Mouse (Mus musculus) stomach, embryonic 16.5 days (tissue): ENCODE data around the gene Mab21l3. TPM values are rescaled to one million over a fixed set of nuclear protein-coding genes. Genes with fewer than 3 reads are reported as not detected.

Source experiments
- ATAC-seq: fragments of 200-750 bp; cut with Nextera tagmentation; 2 replicates; pipeline ENCODE4 v1.8.0; 2017; ENCODE audit warnings: moderate number of reproducible peaks, moderate TSS enrichment; ENCODE audit not compliant: insufficient read depth, low FRiP score
- H3K27ac ChIP-seq: fragments of 300-500 bp; sonication (generic); 2 replicates; pipeline ENCODE4 v1.5.1; 2014; ENCODE audit warnings: low read length
- H3K27me3 ChIP-seq: fragments of 300-500 bp; sonication (generic); 2 replicates; pipeline ENCODE4 v1.6.1; 2014; ENCODE audit warnings: low read length, control low read depth, mixed read lengths; ENCODE audit not compliant: control insufficient read depth, insufficient read depth
- H3K36me3 ChIP-seq: fragments of 300-500 bp; sonication (generic); 2 replicates; pipeline ENCODE4 v1.6.1; 2014; ENCODE audit warnings: low read length; ENCODE audit not compliant: control insufficient read depth, insufficient read depth
- H3K4me1 ChIP-seq: fragments of 300-500 bp; sonication (generic); 2 replicates; pipeline ENCODE4 v1.6.1; 2014; ENCODE audit warnings: low read length, control low read depth, mixed read lengths; ENCODE audit not compliant: control insufficient read depth, insufficient read depth
- H3K4me2 ChIP-seq: fragments of 300-500 bp; sonication (generic); 2 replicates; pipeline ENCODE4 v1.6.1; 2014; ENCODE audit warnings: low read depth, low read length, mixed read lengths
- H3K4me3 ChIP-seq: fragments of 300-500 bp; sonication (generic); replicated peaks from 2 replicates; pipeline ENCODE4 v1.5.1; 2014; ENCODE audit warnings: mild to moderate bottlenecking, low read length
- H3K9ac ChIP-seq: fragments of 300-500 bp; sonication (generic); 2 replicates; pipeline ENCODE4 v1.6.1; 2014; ENCODE audit warnings: low read length
- H3K9me3 ChIP-seq: fragments of 300-500 bp; sonication (generic); replicated peaks from 2 replicates; pipeline ENCODE4 v1.6.1; 2016; ENCODE audit warnings: low read length, control low read depth; ENCODE audit not compliant: control insufficient read depth
- WGBS: fragments of 180-500 bp; shearing (Covaris S2); extraction: QIAGEN DNeasy Blood & Tissue Kit; methylation state at CpG from one replicate; pipeline ENCODE4 v1.1.7; 2014; 5-methylcytosine and 5-hydroxymethylcytosine counted together
- polyA plus RNA-seq: library from polyadenylated mRNA; unstranded; fragments of >200 nt; fragmentation: Nextera tagmentation; extraction: Ambion mirVana; gene quantifications from 2 replicates; pipeline ENCODE4 v1.2.1, GENCODE M21; 2015

Gene Mab21l3
- polyA plus RNA-seq, 1 experiment from 2014 or later = 3.1 TPM

DNA sequence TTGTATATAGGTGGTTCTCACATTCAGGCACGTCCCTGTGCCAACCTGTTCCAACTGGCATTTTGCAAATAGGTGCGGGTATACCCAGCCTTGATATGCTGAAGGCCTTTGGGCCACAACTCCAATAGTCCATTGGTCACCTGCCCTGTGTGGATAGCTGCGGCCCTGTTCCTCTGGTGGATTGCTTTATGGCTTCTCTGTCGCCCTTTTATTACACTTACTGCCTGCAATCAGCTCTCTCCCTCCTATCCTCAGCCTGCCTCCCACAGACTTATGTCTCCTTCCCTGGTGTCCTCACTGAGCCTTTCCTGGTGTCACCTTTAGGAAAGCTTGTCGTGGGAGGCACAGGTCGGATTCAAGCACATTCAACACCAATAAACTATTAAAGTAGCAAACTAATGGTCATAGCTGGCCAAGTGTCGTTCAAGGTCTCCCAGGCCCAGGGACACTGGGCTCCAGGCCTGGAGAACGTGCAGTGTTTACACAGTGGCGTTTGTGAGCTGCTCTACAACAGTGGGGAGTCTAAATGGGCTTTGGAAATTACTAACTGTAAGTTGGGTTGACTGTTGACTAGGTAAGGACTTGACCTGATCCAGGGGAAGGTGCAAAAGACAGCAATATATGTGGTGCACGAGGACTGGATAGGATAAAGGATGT, 63.9 kb downstream of the Mab21l3 start:
- no peaks in the 10 kb centered on the region for H3K36me3 ChIP-seq
- WGBS = 66% methylated on average over 10 of the region's 10 CpGs
- no peak for ATAC-seq

DNA sequence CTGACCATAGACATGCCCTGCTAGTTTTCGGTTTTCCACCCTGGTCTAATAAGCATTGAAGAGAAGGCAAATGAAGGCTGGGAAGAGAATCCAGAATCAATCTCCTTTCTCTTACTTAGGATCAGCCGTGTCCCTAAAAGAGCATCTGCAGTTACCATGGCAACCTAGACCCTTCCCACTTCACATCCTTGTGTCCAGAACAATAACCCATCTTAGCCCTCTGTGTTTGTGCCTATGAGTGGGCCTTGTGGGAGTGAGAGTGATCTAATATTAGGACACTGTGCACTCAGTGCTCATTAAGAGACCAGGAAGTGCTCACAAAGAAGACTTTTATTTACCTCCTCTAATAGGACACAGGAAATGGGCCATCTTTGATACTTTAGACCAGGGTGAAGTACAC, 65.0 kb downstream of the Mab21l3 start:
- no peak overlapping the region for H3K4me2 ChIP-seq
- no peak overlapping the region for H3K4me3 ChIP-seq
- H3K27ac ChIP-seq = no peak overlapping the region
- no peaks in the 10 kb centered on the region for H3K27me3 ChIP-seq
- no peak for ATAC-seq
- H3K9ac ChIP-seq = no peak overlapping the region
- H3K36me3 ChIP-seq = no peaks in the 10 kb centered on the region
- WGBS = 57% methylated on average over 2 of the region's 2 CpGs
- no peaks in the 10 kb centered on the region for H3K4me1 ChIP-seq
- no peaks in the 10 kb centered on the region for H3K9me3 ChIP-seq

More for the DNA sequence above, 63.9 kb downstream of the Mab21l3 start:
- no peak overlapping the region for H3K27ac ChIP-seq
- no peaks in the 10 kb centered on the region for H3K27me3 ChIP-seq
- no peak overlapping the region for H3K9ac ChIP-seq
- no peak overlapping the region for H3K4me2 ChIP-seq
- H3K4me1 ChIP-seq = no peaks in the 10 kb centered on the region
- no peak overlapping the region for H3K4me3 ChIP-seq
- H3K9me3 ChIP-seq = no peaks in the 10 kb centered on the region

DNA sequence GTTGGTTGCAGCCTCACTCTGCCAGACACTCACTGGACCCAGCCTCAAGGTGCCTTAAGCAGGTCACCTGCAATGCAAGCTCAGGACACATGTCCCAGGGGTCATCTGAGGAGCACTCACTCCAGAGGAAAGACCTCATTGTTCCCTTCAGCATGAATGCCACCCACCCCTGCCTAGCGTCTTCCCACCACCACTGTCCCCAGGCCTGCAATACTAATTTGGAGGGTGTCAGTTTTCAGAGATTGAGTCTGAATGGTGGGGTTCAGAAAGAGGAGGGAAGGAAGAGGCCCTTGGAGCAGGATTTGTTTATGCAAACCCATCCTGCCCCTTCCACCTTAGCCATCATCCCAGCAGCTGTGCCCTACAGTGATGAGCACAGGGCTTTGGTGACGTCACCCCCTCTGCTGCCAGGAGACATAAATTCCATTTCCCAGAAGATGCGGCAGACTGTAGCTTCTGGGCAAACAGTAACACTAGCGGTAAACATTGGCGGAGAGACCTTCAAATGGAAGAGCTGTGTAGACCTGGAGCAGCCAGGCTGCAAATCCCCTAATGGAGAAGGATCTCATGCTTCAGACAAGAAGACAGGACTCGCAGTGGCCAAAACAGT, 67.8 kb downstream of the Mab21l3 start:
- no peaks in the 10 kb centered on the region for H3K36me3 ChIP-seq
- H3K27ac ChIP-seq = no peak overlapping the region
- no peak overlapping the region for H3K4me2 ChIP-seq
- H3K27me3 ChIP-seq = no peaks in the 10 kb centered on the region
- WGBS = 32% methylated on average over 6 of the region's 6 CpGs
- 0 out of 2 replicates have a peak, but pooled peaks have one; percentile 11 for ATAC-seq
- no peaks in the 10 kb centered on the region for H3K4me1 ChIP-seq
- H3K9me3 ChIP-seq = no peaks in the 10 kb centered on the region
- H3K4me3 ChIP-seq = no peak overlapping the region
- no peak overlapping the region for H3K9ac ChIP-seq

GRCm38 (mm10) chr3:101778896-101779665, 69.7 kb downstream of the Mab21l3 start:
- Histone ChIP-seq H3K4me1 (no peaks in the 10 kb centered on the region), H3K4me3 (no peak overlapping the region), H3K27ac (no peak overlapping the region), H3K4me2 (no peak overlapping the region), H3K27me3 (no peaks in the 10 kb centered on the region), H3K36me3 (no peaks in the 10 kb centered on the region), H3K9me3 (no peaks in the 10 kb centered on the region), H3K9ac (no peak overlapping the region)
- WGBS = 63% methylated on average over 16 of the region's 16 CpGs
- peak; percentile 33; the same call in 1 of the 2 replicates for ATAC-seq

DNA sequence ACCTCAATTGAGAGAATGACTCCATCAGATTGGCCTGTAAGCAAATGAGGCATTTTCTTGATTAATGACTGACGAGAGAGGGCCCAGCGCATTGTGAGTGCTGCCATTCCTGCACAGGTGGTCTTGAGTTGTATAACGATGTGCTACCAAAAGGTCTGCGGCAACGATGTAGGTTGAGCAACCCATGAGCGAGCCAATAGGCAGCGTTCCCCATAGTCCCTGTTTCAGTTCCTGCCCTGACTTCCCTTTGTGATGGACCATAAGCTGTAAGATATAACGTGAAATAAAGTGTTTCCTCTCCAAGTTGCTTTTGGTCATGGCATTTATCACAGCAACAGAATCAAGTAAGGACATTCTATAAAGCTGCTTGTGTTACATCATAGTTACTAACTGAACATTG, 73.0 kb downstream of the Mab21l3 start:
- Histone ChIP-seq H3K36me3 (no peaks in the 10 kb centered on the region), H3K4me3 (no peak overlapping the region), H3K9ac (no peak overlapping the region), H3K4me2 (no peak overlapping the region), H3K4me1 (no peaks in the 10 kb centered on the region), H3K27ac (no peak overlapping the region), H3K27me3 (no peaks in the 10 kb centered on the region), H3K9me3 (no peaks in the 10 kb centered on the region)
- no peak for ATAC-seq
- 87% methylated on average over 8 of the region's 8 CpGs for WGBS

DNA sequence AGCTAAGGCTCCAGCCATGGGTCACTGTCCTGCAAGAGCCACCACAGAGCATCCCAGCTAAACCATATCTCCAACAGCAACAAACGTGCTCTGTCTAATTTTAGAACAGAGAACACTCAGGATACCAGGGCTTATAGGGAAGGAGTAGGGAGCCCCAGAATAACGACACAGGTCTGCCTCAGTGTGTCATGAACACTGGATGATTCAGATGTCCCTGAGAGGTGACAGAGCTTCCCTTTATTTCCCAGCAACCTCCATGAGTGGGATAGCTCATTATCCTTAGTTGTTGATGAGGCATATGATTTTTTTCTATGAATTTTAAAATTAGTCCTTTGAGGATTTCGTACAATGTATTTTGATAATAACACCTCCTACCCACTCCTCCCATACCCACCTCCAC, 78.2 kb downstream of the Mab21l3 start:
- no peaks in the 10 kb centered on the region for H3K36me3 ChIP-seq
- H3K4me3 ChIP-seq = no peak overlapping the region
- H3K9me3 ChIP-seq = peaks cover 3% of the 10 kb centered on the region
- no peak for ATAC-seq
- 75% methylated on average over 3 of the region's 3 CpGs for WGBS
- H3K9ac ChIP-seq = no peak overlapping the region
- H3K4me2 ChIP-seq = no peak overlapping the region
- no peaks in the 10 kb centered on the region for H3K4me1 ChIP-seq
- H3K27me3 ChIP-seq = no peaks in the 10 kb centered on the region
- no peak overlapping the region for H3K27ac ChIP-seq

GRCm38 (mm10) chr3:101763566-101763965, 85.2 kb downstream of the Mab21l3 start:
- Histone ChIP-seq H3K27ac (no peak overlapping the region), H3K9ac (no peak overlapping the region), H3K36me3 (no peaks in the 10 kb centered on the region), H3K4me2 (no peak overlapping the region), H3K4me1 (no peaks in the 10 kb centered on the region), H3K4me3 (no peak overlapping the region), H3K9me3 (peaks cover 2% of the 10 kb centered on the region), H3K27me3 (no peaks in the 10 kb centered on the region)
- ATAC-seq = no peak
